Mouse (Mus musculus) liver, postnatal 0 days (tissue): ENCODE data around the gene Thada.

ENCODE experiments used
- CTCF ChIP-seq: sonication (generic); IDR thresholded peaks from 2 replicates; pipeline ENCODE4 v1.5.1; 2016; ENCODE audit warnings: antibody characterized with exemption, low read depth
- EP300 ChIP-seq: IDR thresholded peaks from 2 replicates; pipeline ENCODE4 v1.6.1; 2016; ENCODE audit warnings: antibody characterized with exemption, low read depth, mild to moderate bottlenecking

- TF ChIP-seq CTCF: no peak
- no peak for TF ChIP-seq EP300
Observed at GRCm38 (mm10) chr17:84278193-84278953, 187.6 kb downstream of the Thada start.
